Mouse (Mus musculus): ENCODE data around the gene Nom1. TPM values are rescaled to one million over a fixed set of nuclear protein-coding genes. Genes with fewer than 3 reads are reported as not detected.

The Nom1 gene
- total and polyA plus RNA-seq, 3 experiments = 12.1 to 26.3 (median 26.2) TPM

DNA sequence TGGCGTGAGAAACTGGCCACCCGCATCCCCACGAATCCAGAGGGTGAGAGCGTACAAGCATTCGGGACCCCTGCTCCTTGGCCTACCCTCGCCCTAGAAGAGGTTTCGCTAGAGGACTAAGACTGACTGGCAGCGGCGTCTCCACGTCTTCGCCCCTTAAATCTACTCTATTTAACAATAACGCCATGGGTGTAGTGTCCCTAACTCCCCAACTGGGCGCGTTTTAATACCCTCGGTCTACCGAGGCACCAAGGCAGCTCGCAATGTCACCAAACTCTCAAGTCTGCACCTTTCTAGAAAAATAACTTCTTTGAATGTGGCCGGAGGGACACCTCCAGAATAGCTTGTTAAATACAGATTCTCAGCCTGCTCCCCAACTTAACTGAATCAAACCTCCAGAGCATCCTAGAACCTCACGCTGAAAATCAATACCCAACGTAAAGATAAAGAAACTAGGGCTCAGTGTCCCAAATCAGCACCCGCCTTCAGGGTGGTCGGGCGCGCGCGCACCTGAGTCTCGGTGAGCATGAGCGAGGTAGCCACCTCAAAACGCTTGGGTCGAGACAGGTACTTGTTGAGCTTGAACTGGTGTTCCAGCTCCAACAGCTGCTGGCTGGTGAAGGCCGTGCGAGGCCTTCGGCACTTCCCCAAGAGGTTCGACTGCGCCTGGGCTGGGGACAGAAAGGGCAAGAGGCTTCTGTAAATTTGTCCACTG lies 39.9 kb downstream of the Nom1 start:
- no peak for DNase-seq (ENCODE audit: low spot score)
- Histone ChIP-seq H3K4me1 (ENCODE audit: insufficient read depth, low read depth, low read length) (peaks cover 3% of the 10 kb centered on the region), H3K27me3 (ENCODE audit: insufficient read depth, low read length) (peaks cover 86% of the 10 kb centered on the region), H3K36me3 (replicated peaks) (no peaks in the 10 kb centered on the region), H3K9me3 (replicated peaks) (no peaks in the 10 kb centered on the region), H3K4me3 (ENCODE audit: low read depth, low read length) (no peak overlapping the region)
- TF ChIP-seq GATA1 (IDR thresholded peaks at IDR 0.05; ENCODE audit: borderline replicate concordance, low read length) (no peak), GATA2 (IDR thresholded peaks at IDR 0.05; ENCODE audit: borderline replicate concordance, low read depth, low read length) (no peak)
- no peak for ATAC-seq (ENCODE audit: extremely low read depth, insufficient number of reproducible peaks, low FRiP score, poor library complexity, severe bottlenecking)

DNA sequence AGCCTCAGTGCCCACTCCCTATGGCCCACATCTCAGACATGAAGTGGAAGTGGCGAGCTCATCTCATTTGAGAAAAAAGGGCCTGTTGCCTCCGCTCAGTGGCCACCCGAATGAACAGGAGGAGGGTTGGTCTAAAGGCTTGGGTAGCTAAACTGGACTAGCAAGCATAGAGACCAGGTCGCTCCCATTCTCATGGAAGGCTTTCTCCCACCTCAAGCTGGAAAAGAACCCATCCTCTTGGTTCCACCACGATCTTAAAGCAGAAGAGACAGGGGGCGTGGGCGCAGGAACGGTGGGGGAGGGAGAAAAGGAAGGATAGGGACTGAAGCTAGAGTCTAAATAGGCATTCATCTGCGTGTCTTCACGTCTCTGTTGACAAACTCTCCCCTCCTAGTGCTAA lies 40.6 kb downstream of the Nom1 start:
- Histone ChIP-seq H3K4me3 (ENCODE audit: low read depth, low read length) (no peak overlapping the region), H3K9me3 (replicated peaks) (no peaks in the 10 kb centered on the region), H3K4me1 (ENCODE audit: insufficient read depth, low read depth, low read length) (peaks cover 3% of the 10 kb centered on the region), H3K27me3 (ENCODE audit: insufficient read depth, low read length) (peaks cover 87% of the 10 kb centered on the region), H3K36me3 (replicated peaks) (no peaks in the 10 kb centered on the region)
- ATAC-seq (ENCODE audit: extremely low read depth, insufficient number of reproducible peaks, low FRiP score, poor library complexity, severe bottlenecking) = no peak
- TF ChIP-seq GATA1 (IDR thresholded peaks at IDR 0.05; ENCODE audit: borderline replicate concordance, low read length) (no peak), POLR2AphosphoS5 (IDR thresholded peaks at IDR 0.05; ENCODE audit: insufficient replicate concordance, low read depth, low read length) (no peak), CTCF (IDR thresholded peaks at IDR 0.05; ENCODE audit: low read depth, low read length) (no peak), TAL1 (conservative IDR thresholded peaks at IDR 0.05; ENCODE audit: low read depth, low read length) (no peak), GATA2 (IDR thresholded peaks at IDR 0.05; ENCODE audit: borderline replicate concordance, low read depth, low read length) (no peak)
- no peak for DNase-seq (ENCODE audit: low spot score)

DNA sequence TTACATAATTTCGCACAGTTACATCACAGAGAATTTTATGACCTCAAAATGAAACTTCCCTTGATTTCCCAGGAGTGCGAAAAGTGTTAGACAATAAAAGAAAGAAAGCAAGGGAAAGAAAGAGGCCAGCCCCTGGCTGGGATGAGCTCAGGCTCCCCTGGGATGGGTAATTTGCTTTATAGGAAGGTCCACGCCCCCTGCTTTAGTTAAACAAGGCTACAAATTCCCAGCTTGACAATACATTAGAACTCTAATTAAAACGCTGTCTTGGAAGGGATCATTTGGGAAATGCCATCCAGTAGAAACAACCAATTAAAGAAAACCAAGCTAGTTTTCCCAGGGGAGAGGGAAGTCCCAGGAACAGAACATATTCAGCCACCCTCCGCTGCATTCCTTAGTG lies 41.1 kb downstream of the Nom1 start:
- Histone ChIP-seq H3K36me3 (replicated peaks) (no peaks in the 10 kb centered on the region), H3K9me3 (replicated peaks) (no peaks in the 10 kb centered on the region), H3K27me3 (ENCODE audit: insufficient read depth, low read length) (peaks cover 92% of the 10 kb centered on the region), H3K4me1 (ENCODE audit: insufficient read depth, low read depth, low read length) (peaks cover 3% of the 10 kb centered on the region), H3K4me3 (ENCODE audit: low read depth, low read length) (no peak overlapping the region)
- DNase-seq (ENCODE audit: low spot score) (no peak), ATAC-seq (ENCODE audit: extremely low read depth, insufficient number of reproducible peaks, low FRiP score, poor library complexity, severe bottlenecking) (no peak)
- no peak for TF ChIP-seq POLR2AphosphoS5 (IDR thresholded peaks at IDR 0.05; ENCODE audit: insufficient replicate concordance, low read depth, low read length)
- no peak for TF ChIP-seq CTCF (IDR thresholded peaks at IDR 0.05; ENCODE audit: low read depth, low read length)

DNA sequence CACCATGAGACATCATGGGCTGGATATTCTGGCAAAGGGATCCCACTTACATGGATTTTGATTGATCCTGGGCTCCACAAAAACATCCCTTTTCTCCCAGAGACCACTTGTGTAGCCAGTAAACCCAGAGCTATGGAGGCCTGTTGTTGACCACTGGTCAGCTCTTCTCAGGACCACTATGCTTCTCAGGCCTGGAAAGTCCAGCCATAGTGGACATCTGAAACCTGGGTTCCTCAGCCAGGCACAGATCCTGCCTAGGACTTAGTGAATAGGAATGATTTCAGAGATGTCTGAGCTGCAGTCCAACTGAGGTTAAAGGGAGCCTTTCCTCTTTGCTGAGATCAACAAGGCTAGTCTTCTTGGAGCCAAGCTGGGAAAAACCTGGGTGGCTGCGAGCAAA lies 41.6 kb downstream of the Nom1 start:
- Histone ChIP-seq H3K27me3 (ENCODE audit: insufficient read depth, low read length) (peaks cover 95% of the 10 kb centered on the region), H3K9me3 (replicated peaks) (no peaks in the 10 kb centered on the region), H3K4me3 (ENCODE audit: low read depth, low read length) (no peak overlapping the region), H3K36me3 (replicated peaks) (no peaks in the 10 kb centered on the region), H3K4me1 (ENCODE audit: insufficient read depth, low read depth, low read length) (peaks cover 3% of the 10 kb centered on the region)
- no peak for DNase-seq (ENCODE audit: low spot score)
- ATAC-seq (ENCODE audit: extremely low read depth, insufficient number of reproducible peaks, low FRiP score, poor library complexity, severe bottlenecking) = no peak
- TF ChIP-seq TAL1 (conservative IDR thresholded peaks at IDR 0.05; ENCODE audit: low read depth, low read length) (no peak), CTCF (IDR thresholded peaks at IDR 0.05; ENCODE audit: low read depth, low read length) (no peak), POLR2AphosphoS5 (IDR thresholded peaks at IDR 0.05; ENCODE audit: insufficient replicate concordance, low read depth, low read length) (no peak), GATA2 (IDR thresholded peaks at IDR 0.05; ENCODE audit: borderline replicate concordance, low read depth, low read length) (no peak), GATA1 (IDR thresholded peaks at IDR 0.05; ENCODE audit: borderline replicate concordance, low read length) (no peak)

DNA sequence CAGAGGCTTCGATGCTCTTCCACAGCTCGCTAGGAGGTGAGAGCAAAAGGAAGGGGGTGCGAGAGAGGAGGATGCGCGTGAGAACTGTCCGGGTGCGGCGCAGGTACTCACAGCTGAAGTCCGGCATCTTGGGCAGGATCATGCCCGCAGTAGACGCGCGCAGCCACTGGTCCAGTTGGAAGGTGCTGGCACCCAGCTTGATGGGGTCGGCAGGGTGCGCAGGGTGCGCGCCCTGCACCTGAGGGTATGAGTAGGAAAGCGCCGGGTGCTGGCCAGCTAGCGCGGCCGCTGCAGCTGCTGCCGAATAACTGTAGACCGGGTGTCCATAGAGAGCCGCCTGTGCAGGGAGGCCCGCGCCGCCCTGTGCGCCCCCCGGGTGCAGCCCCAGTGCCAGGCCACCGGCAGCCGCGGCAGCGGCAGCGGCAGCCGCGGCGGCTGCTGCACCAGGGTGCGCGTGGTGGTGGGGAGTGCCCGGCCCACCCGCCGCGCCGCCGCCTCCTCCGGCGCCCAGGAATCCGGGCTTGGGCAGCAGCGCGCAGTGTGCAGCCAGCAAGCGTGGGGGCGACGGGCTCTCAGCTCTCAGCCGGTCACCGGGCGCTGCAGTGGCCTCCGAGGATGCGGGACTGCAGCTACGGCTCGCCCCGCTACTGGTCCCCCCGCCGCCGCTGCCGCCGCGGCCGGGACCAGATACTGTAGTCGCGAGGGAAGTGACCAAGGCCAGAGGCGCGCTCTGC lies 43.2 kb downstream of the Nom1 start:
- TF ChIP-seq CTCF (IDR thresholded peaks at IDR 0.05; ENCODE audit: low read depth, low read length) (no peak), TAL1 (conservative IDR thresholded peaks at IDR 0.05; ENCODE audit: low read depth, low read length) (no peak), GATA2 (IDR thresholded peaks at IDR 0.05; ENCODE audit: borderline replicate concordance, low read depth, low read length) (no peak), GATA1 (IDR thresholded peaks at IDR 0.05; ENCODE audit: borderline replicate concordance, low read length) (no peak), POLR2AphosphoS5 (IDR thresholded peaks at IDR 0.05; ENCODE audit: insufficient replicate concordance, low read depth, low read length) (no peak)
- Histone ChIP-seq H3K4me1 (ENCODE audit: insufficient read depth, low read depth, low read length) (peaks cover 3% of the 10 kb centered on the region), H3K36me3 (replicated peaks) (no peaks in the 10 kb centered on the region), H3K27me3 (ENCODE audit: insufficient read depth, low read length) (peaks cover 81% of the 10 kb centered on the region), H3K9me3 (replicated peaks) (no peaks in the 10 kb centered on the region), H3K4me3 (ENCODE audit: low read depth, low read length) (peak overlapping the region; percentile 16; the same call in 1 of the 2 replicates)
- DNase-seq (ENCODE audit: low spot score) (no peak), ATAC-seq (ENCODE audit: extremely low read depth, insufficient number of reproducible peaks, low FRiP score, poor library complexity, severe bottlenecking) (no peak)

DNA sequence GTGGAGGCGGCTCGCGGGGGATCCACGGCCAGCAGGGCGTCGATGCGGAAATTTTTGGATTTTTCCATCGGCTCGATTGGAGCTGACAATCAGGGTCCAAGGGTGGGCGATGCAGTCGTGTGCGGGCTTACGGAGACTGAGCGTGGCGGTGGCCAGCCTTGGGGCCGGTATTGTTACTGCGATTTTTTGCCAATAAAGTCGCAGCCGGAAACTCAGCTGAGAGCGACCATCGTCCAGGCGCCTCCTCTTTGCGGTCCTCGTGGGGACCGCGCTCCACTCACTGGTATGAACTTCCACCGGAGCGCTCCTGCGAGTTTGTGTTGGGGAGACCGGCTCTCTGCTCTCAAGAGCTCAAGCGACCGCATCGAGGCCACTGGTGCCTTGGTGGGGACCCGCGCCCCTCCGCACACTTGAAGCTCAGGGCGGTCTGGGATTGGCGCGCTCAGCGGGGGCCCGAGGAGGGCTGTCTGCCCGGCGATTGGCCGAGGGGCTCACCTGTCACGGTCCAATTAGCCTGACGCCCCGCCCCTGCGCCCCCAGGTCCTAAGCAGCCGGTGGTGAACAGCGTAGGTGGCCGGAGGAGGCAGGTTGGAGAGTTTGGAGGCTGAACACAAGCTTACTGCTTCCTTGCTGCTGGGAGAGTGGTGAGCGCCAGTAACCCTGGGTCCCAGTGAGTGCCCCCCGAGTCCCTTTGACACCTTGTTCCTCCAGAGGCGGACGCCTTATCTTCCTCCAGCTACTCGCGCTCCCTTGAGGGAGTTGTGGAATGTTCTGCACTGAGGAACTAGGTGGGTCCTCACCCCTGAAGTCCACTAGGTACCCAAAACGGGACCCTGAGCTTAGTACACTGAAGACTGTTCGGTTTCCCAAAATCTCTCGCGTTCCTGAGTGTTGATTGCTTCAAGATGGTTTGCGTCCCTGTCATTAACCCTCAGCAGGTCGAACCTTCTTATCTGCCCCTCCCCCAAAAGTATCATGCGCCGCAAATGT lies 44.0 kb downstream of the Nom1 start, which contains the start of gene Mnx1:
Gene Mnx1, minus strand, starts transcription at position 263 of the 990 bp plus-strand sequence.
- ATAC-seq (ENCODE audit: extremely low read depth, insufficient number of reproducible peaks, low FRiP score, poor library complexity, severe bottlenecking) = no peak
- no peak for DNase-seq (ENCODE audit: low spot score)
- Histone ChIP-seq H3K4me3 (ENCODE audit: low read depth, low read length) (peak within 1 kb of the TSS; percentile 16; the same call in 1 of the 2 replicates), H3K36me3 (replicated peaks) (no peaks in the 10 kb centered on the region), H3K4me1 (ENCODE audit: insufficient read depth, low read depth, low read length) (peaks cover 3% of the 10 kb centered on the region), H3K9me3 (replicated peaks) (no peaks in the 10 kb centered on the region), H3K27me3 (ENCODE audit: insufficient read depth, low read length) (peaks cover 78% of the 10 kb centered on the region)
- TF ChIP-seq GATA1 (IDR thresholded peaks at IDR 0.05; ENCODE audit: borderline replicate concordance, low read length) = no peak
- no peak for TF ChIP-seq POLR2AphosphoS5 (IDR thresholded peaks at IDR 0.05; ENCODE audit: insufficient replicate concordance, low read depth, low read length)
- no peak for TF ChIP-seq CTCF (IDR thresholded peaks at IDR 0.05; ENCODE audit: low read depth, low read length)
- TF ChIP-seq GATA2 (IDR thresholded peaks at IDR 0.05; ENCODE audit: borderline replicate concordance, low read depth, low read length) = no peak
- no peak for TF ChIP-seq TAL1 (conservative IDR thresholded peaks at IDR 0.05; ENCODE audit: low read depth, low read length)
